Mouse (Mus musculus): ENCODE results near the gene Agap1. TPM values are rescaled to one million over a fixed set of nuclear protein-coding genes. Genes with fewer than 3 reads are reported as not detected.

The Agap1 gene
- polyA plus RNA-seq, 1 experiment = 31.6 TPM

- 88% methylated on average over 7 of the region's 7 CpGs for WGBS
- no peak for DNase-seq
Measured at GRCm38 (mm10) chr1:89650557-89650956, 196.0 kb downstream of the Agap1 start.

GRCm38 (mm10) chr1:89656167-89656566 lies 201.6 kb downstream of the Agap1 start:
- Histone ChIP-seq H3K4me3 (ENCODE audit: insufficient read depth, low read depth, low read length) (no peak overlapping the region), H3K27ac (ENCODE audit: insufficient read depth, low read depth, low read length) (no peak overlapping the region), H3K4me1 (ENCODE audit: control insufficient read depth, insufficient read depth, low read length) (no peaks in the 10 kb centered on the region), H3K27me3 (replicated peaks; ENCODE audit: control insufficient read depth, insufficient read depth, low read length) (no peaks in the 10 kb centered on the region), H3K36me3 (ENCODE audit: control insufficient read depth, insufficient read depth, low read length) (no peaks in the 10 kb centered on the region)
- 94% methylated on average over 3 of the region's 3 CpGs for WGBS
- TF ChIP-seq POLR2A (IDR thresholded peaks at IDR 0.05; ENCODE audit: low read depth, low read length) = no peak
- no peak for TF ChIP-seq CTCF (conservative IDR thresholded peaks at IDR 0.05; ENCODE audit: insufficient read depth, insufficient read length, low read depth, low read length)
- DNase-seq = no peak

More at GRCm38 (mm10) chr1:89650557-89650956, 196.0 kb downstream of the Agap1 start:
- TF ChIP-seq POLR2A (IDR thresholded peaks at IDR 0.05; ENCODE audit: low read depth, low read length) (no peak), CTCF (conservative IDR thresholded peaks at IDR 0.05; ENCODE audit: insufficient read depth, insufficient read length, low read depth, low read length) (no peak)
- no peak overlapping the region for H3K4me3 ChIP-seq (ENCODE audit: insufficient read depth, low read depth, low read length)
- no peaks in the 10 kb centered on the region for H3K36me3 ChIP-seq (ENCODE audit: control insufficient read depth, insufficient read depth, low read length)
- H3K4me1 ChIP-seq (ENCODE audit: control insufficient read depth, insufficient read depth, low read length) = peaks cover 6% of the 10 kb centered on the region; the same call in 1 of the 2 replicates
- H3K27ac ChIP-seq (ENCODE audit: insufficient read depth, low read depth, low read length) = no peak overlapping the region
- no peaks in the 10 kb centered on the region for H3K27me3 ChIP-seq (replicated peaks; ENCODE audit: control insufficient read depth, insufficient read depth, low read length)

DNA sequence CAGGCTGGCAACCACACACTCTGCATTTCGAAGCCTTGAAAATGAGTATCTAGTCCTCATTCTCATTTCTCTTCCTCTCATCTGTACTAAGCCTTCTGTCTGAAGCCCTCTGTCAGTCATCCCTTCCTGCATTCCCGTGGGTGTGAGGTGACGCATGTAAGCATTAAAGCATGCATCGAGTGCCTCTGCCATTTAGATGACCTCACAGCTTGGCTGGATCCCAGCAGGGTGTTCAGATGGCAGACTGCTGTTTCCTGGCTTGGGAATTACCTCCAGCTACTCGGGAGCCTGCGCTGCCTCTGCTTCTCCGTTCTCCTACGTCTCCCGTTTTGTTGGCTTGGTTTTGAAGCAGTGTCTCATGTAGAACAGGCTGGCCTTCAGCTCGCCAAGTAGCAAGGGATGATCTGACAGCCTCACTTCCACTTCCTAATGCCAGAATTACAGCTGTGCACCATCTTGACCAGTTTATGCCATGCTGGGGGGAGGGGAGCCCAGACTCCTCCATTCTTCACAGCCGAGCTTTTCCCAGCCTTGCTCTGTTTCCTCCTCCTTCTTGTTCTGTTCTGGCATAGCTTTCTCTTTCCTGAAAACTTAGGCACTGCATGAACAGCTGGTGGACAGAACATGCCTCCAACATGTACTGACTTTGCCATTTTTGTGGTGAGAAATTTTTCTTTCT lies 202.2 kb downstream of the Agap1 start:
- DNase-seq = peak; percentile 37
- Histone ChIP-seq H3K4me1 (ENCODE audit: control insufficient read depth, insufficient read depth, low read length) (no peaks in the 10 kb centered on the region), H3K36me3 (ENCODE audit: control insufficient read depth, insufficient read depth, low read length) (no peaks in the 10 kb centered on the region), H3K4me3 (ENCODE audit: insufficient read depth, low read depth, low read length) (no peak overlapping the region), H3K27ac (ENCODE audit: insufficient read depth, low read depth, low read length) (no peak overlapping the region), H3K27me3 (replicated peaks; ENCODE audit: control insufficient read depth, insufficient read depth, low read length) (no peaks in the 10 kb centered on the region)
- TF ChIP-seq POLR2A (IDR thresholded peaks at IDR 0.05; ENCODE audit: low read depth, low read length) (no peak), CTCF (conservative IDR thresholded peaks at IDR 0.05; ENCODE audit: insufficient read depth, insufficient read length, low read depth, low read length) (no peak)
- WGBS = 52% methylated on average over 11 of the region's 11 CpGs

DNA sequence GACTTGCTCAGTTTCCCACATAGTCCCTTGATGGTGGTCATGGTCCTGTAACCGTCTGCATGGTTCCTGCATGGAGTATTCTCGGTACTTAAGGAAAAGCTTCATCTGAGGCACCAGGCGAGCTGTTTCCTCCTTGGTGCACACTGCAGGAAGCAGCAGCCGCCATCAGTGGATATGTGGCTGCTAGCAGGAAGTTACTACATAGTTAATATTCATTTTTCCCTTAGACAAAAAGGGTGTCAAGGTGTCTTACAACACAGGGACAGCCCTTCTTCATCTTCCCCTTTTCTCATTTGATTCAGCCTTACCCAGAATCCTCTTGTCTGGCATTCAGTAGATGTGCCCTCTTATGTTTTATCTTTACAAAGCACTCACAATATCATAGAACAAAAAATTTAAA lies 206.2 kb downstream of the Agap1 start:
- Histone ChIP-seq H3K27me3 (replicated peaks; ENCODE audit: control insufficient read depth, insufficient read depth, low read length) (no peaks in the 10 kb centered on the region), H3K4me1 (ENCODE audit: control insufficient read depth, insufficient read depth, low read length) (no peaks in the 10 kb centered on the region), H3K27ac (ENCODE audit: insufficient read depth, low read depth, low read length) (no peak overlapping the region), H3K36me3 (ENCODE audit: control insufficient read depth, insufficient read depth, low read length) (no peaks in the 10 kb centered on the region), H3K4me3 (ENCODE audit: insufficient read depth, low read depth, low read length) (no peak overlapping the region)
- no peak for DNase-seq
- WGBS = 84% methylated on average over 4 of the region's 4 CpGs
- TF ChIP-seq CTCF (conservative IDR thresholded peaks at IDR 0.05; ENCODE audit: insufficient read depth, insufficient read length, low read depth, low read length) (no peak), POLR2A (IDR thresholded peaks at IDR 0.05; ENCODE audit: low read depth, low read length) (no peak)

DNA sequence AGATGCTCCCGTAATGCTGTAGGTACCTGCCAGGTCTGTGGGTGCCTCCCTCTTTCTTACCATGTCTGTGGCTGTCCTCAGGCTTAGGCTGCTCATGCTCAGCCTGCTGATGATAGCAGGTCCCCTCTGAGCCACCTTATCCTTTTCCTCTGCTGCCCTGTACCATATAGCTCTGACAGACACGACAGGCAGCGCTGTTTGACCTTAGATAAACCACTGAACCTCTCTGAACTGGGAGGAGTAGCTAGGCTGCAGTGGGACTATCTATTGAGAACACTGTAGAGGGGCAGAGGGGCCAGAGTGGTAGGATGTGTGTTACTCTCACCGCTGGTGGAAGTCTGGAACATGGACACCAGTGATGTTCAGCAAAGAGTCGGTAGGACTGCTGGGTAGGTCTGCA lies 211.5 kb downstream of the Agap1 start:
- Histone ChIP-seq H3K36me3 (ENCODE audit: control insufficient read depth, insufficient read depth, low read length) (no peaks in the 10 kb centered on the region; the same call in 1 of the 2 replicates), H3K27ac (ENCODE audit: insufficient read depth, low read depth, low read length) (no peak overlapping the region), H3K4me1 (ENCODE audit: control insufficient read depth, insufficient read depth, low read length) (no peaks in the 10 kb centered on the region), H3K4me3 (ENCODE audit: insufficient read depth, low read depth, low read length) (no peak overlapping the region), H3K27me3 (replicated peaks; ENCODE audit: control insufficient read depth, insufficient read depth, low read length) (no peaks in the 10 kb centered on the region)
- TF ChIP-seq CTCF (conservative IDR thresholded peaks at IDR 0.05; ENCODE audit: insufficient read depth, insufficient read length, low read depth, low read length) (no peak), POLR2A (IDR thresholded peaks at IDR 0.05; ENCODE audit: low read depth, low read length) (no peak)
- 89% methylated on average over 5 of the region's 5 CpGs for WGBS
- DNase-seq = no peak

- whole genome bisulfite sequencing = 84% methylated on average over 7 of the region's 7 CpGs
- Histone ChIP-seq H3K4me3 (ENCODE audit: insufficient read depth, low read depth, low read length) (no peak overlapping the region), H3K27me3 (replicated peaks; ENCODE audit: control insufficient read depth, insufficient read depth, low read length) (no peaks in the 10 kb centered on the region), H3K27ac (ENCODE audit: insufficient read depth, low read depth, low read length) (no peak overlapping the region), H3K4me1 (ENCODE audit: control insufficient read depth, insufficient read depth, low read length) (no peaks in the 10 kb centered on the region), H3K36me3 (ENCODE audit: control insufficient read depth, insufficient read depth, low read length) (no peaks in the 10 kb centered on the region; the same call in 1 of the 2 replicates)
- TF ChIP-seq POLR2A (IDR thresholded peaks at IDR 0.05; ENCODE audit: low read depth, low read length) (no peak), CTCF (conservative IDR thresholded peaks at IDR 0.05; ENCODE audit: insufficient read depth, insufficient read length, low read depth, low read length) (0 out of 2 replicates have a peak, but pooled peaks have one; percentile 26)
- no peak for DNase-seq
Measured at GRCm38 (mm10) chr1:89667387-89667786, 212.8 kb downstream of the Agap1 start.

- TF ChIP-seq POLR2A (IDR thresholded peaks at IDR 0.05; ENCODE audit: low read depth, low read length) (no peak), CTCF (conservative IDR thresholded peaks at IDR 0.05; ENCODE audit: insufficient read depth, insufficient read length, low read depth, low read length) (no peak)
- Histone ChIP-seq H3K4me1 (ENCODE audit: control insufficient read depth, insufficient read depth, low read length) (no peaks in the 10 kb centered on the region), H3K27me3 (replicated peaks; ENCODE audit: control insufficient read depth, insufficient read depth, low read length) (no peaks in the 10 kb centered on the region), H3K4me3 (ENCODE audit: insufficient read depth, low read depth, low read length) (no peak overlapping the region), H3K36me3 (ENCODE audit: control insufficient read depth, insufficient read depth, low read length) (no peaks in the 10 kb centered on the region; the same call in 1 of the 2 replicates), H3K27ac (ENCODE audit: insufficient read depth, low read depth, low read length) (no peak overlapping the region)
- 89% methylated on average over 9 of the region's 9 CpGs for WGBS
- DNase-seq = no peak
Measured at GRCm38 (mm10) chr1:89668635-89669034, 214.0 kb downstream of the Agap1 start.

Measured in kidney, adult 2 months (tissue).